Comparison of ENCODE assay signal across 9 mouse cellular contexts in genomic region chr11:21414911-21415381, GRCm38 (mm10). TPM values are rescaled to one million over a fixed set of nuclear protein-coding genes. Genes with fewer than 3 reads are reported as not detected.
A peak's percentile ranks its signal among the peaks of the same experiment; 100 is the strongest.
DNase-seq lines count a peak whose midpoint lies in the region; ATAC-seq lines count a peak whose summit lies in the region.
"Had no signal": no experiment of that assay in that cellular context is flagged by ENCODE, and none has a peak within 500 bp of the region (broad histone marks: within the 10 kb centered on the region; RNA-seq: fewer than 3 reads in every experiment).

No protein-coding gene starts in this region.

- ATAC-seq in liver, embryonic 11.5 days (replicated peaks; ENCODE audit: low FRiP score), result no peak
- ATAC-seq in lung, embryonic 16.5 days (ENCODE audit: low read depth), result peak; percentile 97

- H3K9ac ChIP-seq in liver, embryonic 11.5 days (ENCODE audit: low read depth, low read length), result no peak overlapping the region
- H3K9ac ChIP-seq in lung, embryonic 16.5 days (ENCODE audit: low read length), result no peak overlapping the region
- H3K9ac ChIP-seq: neural tube, embryonic 15.5 days had no signal

- H3K36me3 ChIP-seq in liver, embryonic 11.5 days (ENCODE audit: control insufficient read depth, insufficient read depth, low read length), result no peaks in the 10 kb centered on the region
- H3K36me3 ChIP-seq in lung, embryonic 16.5 days (ENCODE audit: control insufficient read depth, insufficient read depth, low read length), result no peaks in the 10 kb centered on the region
- H3K36me3 ChIP-seq: neural tube, embryonic 15.5 days had no signal

- DNase-seq in liver, result peak; percentile 4
- no peak for DNase-seq in liver, embryonic 11.5 days (ENCODE audit: low spot score)
- DNase-seq in heart, postnatal 10 days, result peak; percentile 47 to 50
- peak; percentile 27 to 36 for DNase-seq in thymus, postnatal 10 days (ENCODE audit: low spot score in 2 of 2)
- no peak for DNase-seq in frontal cortex, postnatal 10 days (ENCODE audit: low spot score in 2 of 2)
- no peak for DNase-seq in spleen, postnatal 4 days (ENCODE audit: low spot score in 2 of 2)
- no peak for DNase-seq in c-Kit-positive CD71-positive TER-119-positive erythroid progenitor cells, embryonic 14.5 days (ENCODE audit: low spot score)

- H3K27me3 ChIP-seq in liver, embryonic 11.5 days (replicated peaks; ENCODE audit: control insufficient read depth, insufficient read depth, low read length), result no peaks in the 10 kb centered on the region
- H3K27me3 ChIP-seq in lung, embryonic 16.5 days (ENCODE audit: control insufficient read depth, insufficient read depth, low read depth, low read length), result no peaks in the 10 kb centered on the region
- H3K27me3 ChIP-seq: neural tube, embryonic 15.5 days had no signal

- 64% methylated on average over 7 of the region's 7 CpGs for WGBS in liver, embryonic 11.5 days
- 5% methylated on average over 7 of the region's 7 CpGs for WGBS in lung, embryonic 16.5 days

- H3K4me1 ChIP-seq in liver, embryonic 11.5 days (replicated peaks; ENCODE audit: control insufficient read depth, insufficient read depth, low read length), result peaks cover 2% of the 10 kb centered on the region; the same call in 1 of the 2 replicates
- H3K4me1 ChIP-seq in lung, embryonic 16.5 days (replicated peaks; ENCODE audit: control insufficient read depth, insufficient read depth, low read length), result peaks cover 18% of the 10 kb centered on the region
- H3K4me1 ChIP-seq: neural tube, embryonic 15.5 days had no signal

- H3K27ac ChIP-seq in liver, embryonic 11.5 days (ENCODE audit: low read depth, low read length), result no peak overlapping the region
- H3K27ac ChIP-seq in lung, embryonic 16.5 days (ENCODE audit: low read length), result peak overlapping the region; percentile 92
- H3K27ac ChIP-seq: neural tube, embryonic 15.5 days had no signal

- H3K4me3 ChIP-seq in liver, embryonic 11.5 days (ENCODE audit: low read depth, low read length), result no peak overlapping the region
- H3K4me3 ChIP-seq in lung, embryonic 16.5 days (ENCODE audit: low read length), result no peak overlapping the region
- H3K4me3 ChIP-seq: neural tube, embryonic 15.5 days had no signal

- no peaks in the 10 kb centered on the region for H3K9me3 ChIP-seq in liver, embryonic 11.5 days (ENCODE audit: control insufficient read depth, low read length)
- H3K9me3 ChIP-seq in lung, embryonic 16.5 days (ENCODE audit: control insufficient read depth, low read length), result no peaks in the 10 kb centered on the region
- H3K9me3 ChIP-seq: neural tube, embryonic 15.5 days had no signal

- no peak overlapping the region for H3K4me2 ChIP-seq in liver, embryonic 11.5 days
- H3K4me2 ChIP-seq in lung, embryonic 16.5 days (ENCODE audit: low read depth, low read length), result peak overlapping the region; percentile 32
- H3K4me2 ChIP-seq: neural tube, embryonic 15.5 days had no signal

- intact Hi-C loops in heart, postnatal 10 days (cut with DNase I), result loop anchor here (5.0 kb wide), 1 partner anchor 43 kb away; the partner anchor contains the start of gene Ugp2

RNA-seq across cellular contexts. Expression of gene Ugp2, which starts 43.9 kb away (rescaled TPM):
- 41.6 and 42.8 TPM in 2 replicates for polyA plus RNA-seq in liver, embryonic 11.5 days (2014; fragmentation: Nextera tagmentation; extraction: Ambion mirVana)
- 100 to 1,000 TPM; 187 to 190 TPM for total RNA-seq in heart, postnatal 10 days (2021)
- polyA plus RNA-seq in lung, embryonic 16.5 days (2015; fragmentation: Nextera tagmentation; extraction: Ambion mirVana), result 92.3 and 97.0 TPM in 2 replicates

Comparison
In these comparisons a context has a peak if more than half of its experiments do, and no peak if none do; other contexts are left out.
1. DNase-seq: peak in liver (single experiment), heart, postnatal 10 days (2 of 2) and thymus, postnatal 10 days (2 of 2); none in liver, embryonic 11.5 days (single experiment), frontal cortex, postnatal 10 days (0 of 2), spleen, postnatal 4 days (0 of 2) and c-Kit-positive CD71-positive TER-119-positive erythroid progenitor cells, embryonic 14.5 days (single experiment).